Mouse (Mus musculus): ENCODE data around the gene Pla2g4c. TPM values are rescaled to one million over a fixed set of nuclear protein-coding genes. Genes with fewer than 3 reads are reported as not detected.

Pla2g4c gene
- total and polyA plus RNA-seq, 2 experiments from 2014 or later = 0.12 to 0.15 TPM

GRCm38 (mm10) chr7:13355943-13356342, 31.5 kb downstream of the Pla2g4c start:
- H3K4me3 ChIP-seq (ENCODE audit: low read depth, low read length) = no peak overlapping the region
- H3K9me3 ChIP-seq (replicated peaks; ENCODE audit: control insufficient read depth, low read length) = 0 out of 2 replicates have a peak, but pooled peaks cover 4% of the 10 kb centered on the region
- no peaks in the 10 kb centered on the region for H3K4me1 ChIP-seq (ENCODE audit: control insufficient read depth, insufficient read depth)
- H3K9ac ChIP-seq (replicated peaks; ENCODE audit: low read depth, low read length) = no peak overlapping the region
- no peak for ATAC-seq (ENCODE audit: insufficient read depth, low read depth)
- H3K36me3 ChIP-seq (replicated peaks; ENCODE audit: control insufficient read depth, insufficient read depth, low read length) = no peaks in the 10 kb centered on the region; the same call in 1 of the 2 replicates
- TF ChIP-seq CTCF (IDR thresholded peaks at IDR 0.05; ENCODE audit: low read depth) (no peak), EP300 (IDR thresholded peaks at IDR 0.05; ENCODE audit: low read depth) (no peak)
- H3K27ac ChIP-seq (ENCODE audit: low read depth) = no peak overlapping the region
- H3K27me3 ChIP-seq (ENCODE audit: control insufficient read depth, insufficient read depth, low read length) = no peaks in the 10 kb centered on the region
- DNase-seq (ENCODE audit: low spot score) = no peak
- H3K4me2 ChIP-seq (ENCODE audit: low read depth, low read length) = no peak overlapping the region

- H3K4me1 ChIP-seq (ENCODE audit: control insufficient read depth, insufficient read depth) = no peaks in the 10 kb centered on the region
- WGBS = 71% methylated on average over 2 of the region's 2 CpGs
- no peaks in the 10 kb centered on the region for H3K27me3 ChIP-seq (ENCODE audit: control insufficient read depth, insufficient read depth, low read length)
- ATAC-seq (ENCODE audit: insufficient read depth, low read depth) = no peak
- no peak overlapping the region for H3K9ac ChIP-seq (replicated peaks; ENCODE audit: low read depth, low read length)
- H3K27ac ChIP-seq (ENCODE audit: low read depth) = no peak overlapping the region
- H3K4me3 ChIP-seq (ENCODE audit: low read depth, low read length) = no peak overlapping the region
- no peaks in the 10 kb centered on the region for H3K36me3 ChIP-seq (replicated peaks; ENCODE audit: control insufficient read depth, insufficient read depth, low read length)
- TF ChIP-seq EP300 (IDR thresholded peaks at IDR 0.05; ENCODE audit: low read depth) (no peak), CTCF (IDR thresholded peaks at IDR 0.05; ENCODE audit: low read depth) (no peak)
- H3K9me3 ChIP-seq (replicated peaks; ENCODE audit: control insufficient read depth, low read length) = no peaks in the 10 kb centered on the region
- H3K4me2 ChIP-seq (ENCODE audit: low read depth, low read length) = no peak overlapping the region
- no peak for DNase-seq (ENCODE audit: low spot score)
Measured at GRCm38 (mm10) chr7:13380588-13380987, 56.1 kb downstream of the Pla2g4c start.

GRCm38 (mm10) chr7:13397832-13398231, 73.4 kb downstream of the Pla2g4c start, which contains the start of gene Cabp5:
Gene Cabp5 (plus strand): TSS chr7:13398132.
- ATAC-seq (ENCODE audit: insufficient read depth, low read depth) (no peak), DNase-seq (ENCODE audit: low spot score) (no peak)
- Histone ChIP-seq H3K9ac (replicated peaks; ENCODE audit: low read depth, low read length) (no peak within 1 kb of the TSS), H3K4me2 (ENCODE audit: low read depth, low read length) (no peak within 1 kb of the TSS), H3K9me3 (replicated peaks; ENCODE audit: control insufficient read depth, low read length) (no peaks in the 10 kb centered on the region), H3K27ac (ENCODE audit: low read depth) (no peak within 1 kb of the TSS), H3K36me3 (replicated peaks; ENCODE audit: control insufficient read depth, insufficient read depth, low read length) (no peaks in the 10 kb centered on the region), H3K4me1 (ENCODE audit: control insufficient read depth, insufficient read depth) (no peaks in the 10 kb centered on the region), H3K27me3 (ENCODE audit: control insufficient read depth, insufficient read depth, low read length) (no peaks in the 10 kb centered on the region), H3K4me3 (ENCODE audit: low read depth, low read length) (no peak within 1 kb of the TSS)
- 53% methylated on average over 1 of the region's 1 CpGs for WGBS
- TF ChIP-seq CTCF (IDR thresholded peaks at IDR 0.05; ENCODE audit: low read depth) (no peak), EP300 (IDR thresholded peaks at IDR 0.05; ENCODE audit: low read depth) (no peak)

Other genes with a start within 250 kb of the Pla2g4c start
- not detected in 2 replicates for gene Vmn1r85, start 229.5 kb upstream of the Pla2g4c start, total RNA-seq (2014; rRNA removed; ENCODE audit: low replicate concordance)
- not detected in 2 replicates for gene Vmn1r85, start 229.5 kb upstream of the Pla2g4c start, polyA plus RNA-seq (2015; fragmentation: Nextera tagmentation; extraction: Ambion mirVana)
- not detected in 2 replicates for gene Vmn1r86, start 204.7 kb upstream of the Pla2g4c start, total RNA-seq (2014; rRNA removed; ENCODE audit: low replicate concordance)
- gene Vmn1r86, start 204.7 kb upstream of the Pla2g4c start, polyA plus RNA-seq (2015; fragmentation: Nextera tagmentation; extraction: Ambion mirVana) = not detected in 2 replicates
- gene Vmn1r87, start 184.5 kb upstream of the Pla2g4c start, total RNA-seq (2014; rRNA removed; ENCODE audit: low replicate concordance) = not detected in 2 replicates
- not detected in 2 replicates for gene Vmn1r87, start 184.5 kb upstream of the Pla2g4c start, polyA plus RNA-seq (2015; fragmentation: Nextera tagmentation; extraction: Ambion mirVana)
- gene Vmn1r88, start 165.1 kb upstream of the Pla2g4c start, total RNA-seq (2014; rRNA removed; ENCODE audit: low replicate concordance) = not detected in 2 replicates
- not detected in 2 replicates for gene Vmn1r88, start 165.1 kb upstream of the Pla2g4c start, polyA plus RNA-seq (2015; fragmentation: Nextera tagmentation; extraction: Ambion mirVana)
- gene Vmn1r89, start 111.6 kb upstream of the Pla2g4c start, total RNA-seq (2014; rRNA removed; ENCODE audit: low replicate concordance) = not detected in 2 replicates
- gene Vmn1r89, start 111.6 kb upstream of the Pla2g4c start, polyA plus RNA-seq (2015; fragmentation: Nextera tagmentation; extraction: Ambion mirVana) = not detected in 2 replicates
- gene Lig1, start 47.4 kb upstream of the Pla2g4c start, total RNA-seq (2014; rRNA removed; ENCODE audit: low replicate concordance) = 2.9 and 12.9 TPM in 2 replicates
- 20.1 TPM in 2 replicates for gene Lig1, start 47.4 kb upstream of the Pla2g4c start, polyA plus RNA-seq (2015; fragmentation: Nextera tagmentation; extraction: Ambion mirVana)
- 0.99 and 1.6 TPM in 2 replicates for gene Zswim9, start 45.9 kb upstream of the Pla2g4c start, total RNA-seq (2014; rRNA removed; ENCODE audit: low replicate concordance)
- gene Zswim9, start 45.9 kb upstream of the Pla2g4c start, polyA plus RNA-seq (2015; fragmentation: Nextera tagmentation; extraction: Ambion mirVana) = 3.6 and 5.7 TPM in 2 replicates
- not detected in 2 replicates for gene Cabp5, start 73.5 kb downstream of the Pla2g4c start, total RNA-seq (2014; rRNA removed; ENCODE audit: low replicate concordance)
- gene Cabp5, start 73.5 kb downstream of the Pla2g4c start, polyA plus RNA-seq (2015; fragmentation: Nextera tagmentation; extraction: Ambion mirVana) = not detected in 2 replicates
- gene Bsph1, start 126.2 kb downstream of the Pla2g4c start, total RNA-seq (2014; rRNA removed; ENCODE audit: low replicate concordance) = not detected in 2 replicates
- not detected in 2 replicates for gene Bsph1, start 126.2 kb downstream of the Pla2g4c start, polyA plus RNA-seq (2015; fragmentation: Nextera tagmentation; extraction: Ambion mirVana)
- gene Bsph2, start 246.4 kb downstream of the Pla2g4c start, total RNA-seq (2014; rRNA removed; ENCODE audit: low replicate concordance) = not detected in 2 replicates
- gene Bsph2, start 246.4 kb downstream of the Pla2g4c start, polyA plus RNA-seq (2015; fragmentation: Nextera tagmentation; extraction: Ambion mirVana) = not detected in 2 replicates

Data from heart, postnatal 0 days (tissue).